Mouse (Mus musculus): ENCODE results near the gene Tas2r135. TPM values are rescaled to one million over a fixed set of nuclear protein-coding genes. Genes with fewer than 3 reads are reported as not detected.

Tas2r135 gene
- not detected in 2 replicates for polyA plus RNA-seq (2015; fragmentation: Nextera tagmentation; extraction: Ambion mirVana)

DNA sequence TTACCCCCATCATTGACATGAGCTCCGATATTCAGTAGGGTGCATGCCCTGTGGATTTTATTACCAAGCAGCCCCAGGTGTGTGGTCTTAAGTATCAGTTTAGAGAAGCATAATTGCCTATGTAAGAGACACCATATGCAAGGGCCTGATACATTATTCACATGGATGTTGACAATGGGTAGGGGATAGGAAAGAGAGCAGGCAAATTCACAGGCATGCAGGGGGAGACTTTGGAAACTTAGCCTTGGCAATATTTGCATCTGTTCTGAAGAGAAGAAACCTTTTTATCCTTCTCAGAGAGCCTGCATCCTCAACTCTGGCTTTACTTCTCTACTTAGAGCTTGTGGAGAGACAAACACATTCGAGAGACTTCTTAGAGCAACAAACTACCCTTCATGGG lies at the start of gene Tas2r135:
Gene Tas2r135 (plus strand): TSS at position 301 of the 400 bp plus-strand sequence.
- H3K9ac ChIP-seq (ENCODE audit: low read length), result no peak within 1 kb of the TSS
- H3K4me1 ChIP-seq (ENCODE audit: control insufficient read depth, insufficient read depth, low read length), result no peaks in the 10 kb centered on the region
- 76% methylated on average over 2 of the region's 2 CpGs for WGBS
- H3K9me3 ChIP-seq (replicated peaks; ENCODE audit: control insufficient read depth, low read length), result no peaks in the 10 kb centered on the region
- H3K4me3 ChIP-seq (replicated peaks; ENCODE audit: low read length), result no peak within 1 kb of the TSS
- no peak within 1 kb of the TSS for H3K4me2 ChIP-seq (ENCODE audit: low read depth, low read length)
- no peaks in the 10 kb centered on the region for H3K27me3 ChIP-seq (ENCODE audit: control insufficient read depth, insufficient read depth, low read length)
- ATAC-seq (ENCODE audit: insufficient read depth, low FRiP score), result no peak
- H3K36me3 ChIP-seq (ENCODE audit: control insufficient read depth, insufficient read depth, low read length), result no peaks in the 10 kb centered on the region
- no peak within 1 kb of the TSS for H3K27ac ChIP-seq (ENCODE audit: low read length)

- peaks cover 62% of the 10 kb centered on the region for H3K4me1 ChIP-seq (ENCODE audit: control insufficient read depth, insufficient read depth, low read length)
- ATAC-seq (ENCODE audit: insufficient read depth, low FRiP score), result no peak
- H3K9ac ChIP-seq (ENCODE audit: low read length), result no peak overlapping the region
- H3K4me2 ChIP-seq (ENCODE audit: low read depth, low read length), result no peak overlapping the region
- H3K27me3 ChIP-seq (ENCODE audit: control insufficient read depth, insufficient read depth, low read length), result no peaks in the 10 kb centered on the region
- 91% methylated on average over 13 of the region's 13 CpGs for WGBS
- H3K36me3 ChIP-seq (ENCODE audit: control insufficient read depth, insufficient read depth, low read length), result peaks cover 45% of the 10 kb centered on the region
- no peak overlapping the region for H3K4me3 ChIP-seq (replicated peaks; ENCODE audit: low read length)
- H3K27ac ChIP-seq (ENCODE audit: low read length), result no peak overlapping the region
- no peaks in the 10 kb centered on the region for H3K9me3 ChIP-seq (replicated peaks; ENCODE audit: control insufficient read depth, low read length)
Measured at GRCm38 (mm10) chr6:42355794-42356600, 49.2 kb upstream of the Tas2r135 start.

GRCm38 (mm10) chr6:42356913-42357312 lies 48.3 kb upstream of the Tas2r135 start:
- H3K27me3 ChIP-seq (ENCODE audit: control insufficient read depth, insufficient read depth, low read length), result no peaks in the 10 kb centered on the region
- H3K4me1 ChIP-seq (ENCODE audit: control insufficient read depth, insufficient read depth, low read length), result peaks cover 53% of the 10 kb centered on the region
- 72% methylated on average over 5 of the region's 5 CpGs for WGBS
- H3K9ac ChIP-seq (ENCODE audit: low read length), result no peak overlapping the region
- ATAC-seq (ENCODE audit: insufficient read depth, low FRiP score), result peak; percentile 75
- H3K36me3 ChIP-seq (ENCODE audit: control insufficient read depth, insufficient read depth, low read length), result peaks cover 48% of the 10 kb centered on the region
- H3K4me3 ChIP-seq (replicated peaks; ENCODE audit: low read length), result no peak overlapping the region
- H3K27ac ChIP-seq (ENCODE audit: low read length), result peak overlapping the region; percentile 28
- H3K9me3 ChIP-seq (replicated peaks; ENCODE audit: control insufficient read depth, low read length), result no peaks in the 10 kb centered on the region
- no peak overlapping the region for H3K4me2 ChIP-seq (ENCODE audit: low read depth, low read length)

DNA sequence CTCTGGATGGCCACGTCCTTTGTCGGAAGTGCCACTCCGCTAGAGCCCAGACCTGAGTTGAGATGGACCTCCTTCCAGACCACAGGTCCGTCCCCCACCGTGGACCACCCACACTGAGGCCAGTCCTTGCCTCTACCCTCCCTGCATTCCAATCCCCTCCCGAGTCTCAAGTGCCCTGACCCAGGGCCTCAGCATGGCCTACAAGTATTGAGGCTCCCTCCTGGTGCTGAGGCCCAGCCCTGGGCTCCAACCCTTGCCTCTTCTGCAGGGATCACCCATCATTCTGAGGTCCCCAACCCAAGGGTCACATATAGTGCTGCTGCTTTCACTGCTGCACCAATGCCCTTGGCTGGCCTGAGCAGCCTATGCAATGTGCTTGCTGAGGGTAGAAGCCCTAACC lies 47.3 kb upstream of the Tas2r135 start:
- no peak overlapping the region for H3K9ac ChIP-seq (ENCODE audit: low read length)
- no peaks in the 10 kb centered on the region for H3K9me3 ChIP-seq (replicated peaks; ENCODE audit: control insufficient read depth, low read length)
- 55% methylated on average over 6 of the region's 6 CpGs for WGBS
- no peak for ATAC-seq (ENCODE audit: insufficient read depth, low FRiP score)
- no peak overlapping the region for H3K4me3 ChIP-seq (replicated peaks; ENCODE audit: low read length)
- peaks cover 43% of the 10 kb centered on the region for H3K4me1 ChIP-seq (ENCODE audit: control insufficient read depth, insufficient read depth, low read length)
- no peak overlapping the region for H3K4me2 ChIP-seq (ENCODE audit: low read depth, low read length)
- H3K27ac ChIP-seq (ENCODE audit: low read length), result no peak overlapping the region
- no peaks in the 10 kb centered on the region for H3K27me3 ChIP-seq (ENCODE audit: control insufficient read depth, insufficient read depth, low read length)
- peaks cover 40% of the 10 kb centered on the region for H3K36me3 ChIP-seq (ENCODE audit: control insufficient read depth, insufficient read depth, low read length)

- Histone ChIP-seq H3K27me3 (ENCODE audit: control insufficient read depth, insufficient read depth, low read length) (no peaks in the 10 kb centered on the region), H3K9ac (ENCODE audit: low read length) (no peak overlapping the region), H3K4me3 (replicated peaks; ENCODE audit: low read length) (no peak overlapping the region), H3K4me2 (ENCODE audit: low read depth, low read length) (no peak overlapping the region), H3K27ac (ENCODE audit: low read length) (peak overlapping the region; percentile 47), H3K9me3 (replicated peaks; ENCODE audit: control insufficient read depth, low read length) (no peaks in the 10 kb centered on the region), H3K36me3 (ENCODE audit: control insufficient read depth, insufficient read depth, low read length) (peaks cover 39% of the 10 kb centered on the region), H3K4me1 (ENCODE audit: control insufficient read depth, insufficient read depth, low read length) (peaks cover 33% of the 10 kb centered on the region)
- WGBS, result 89% methylated on average over 12 of the region's 12 CpGs
- ATAC-seq (ENCODE audit: insufficient read depth, low FRiP score), result no peak
Measured at GRCm38 (mm10) chr6:42358901-42359300, 46.3 kb upstream of the Tas2r135 start.

DNA sequence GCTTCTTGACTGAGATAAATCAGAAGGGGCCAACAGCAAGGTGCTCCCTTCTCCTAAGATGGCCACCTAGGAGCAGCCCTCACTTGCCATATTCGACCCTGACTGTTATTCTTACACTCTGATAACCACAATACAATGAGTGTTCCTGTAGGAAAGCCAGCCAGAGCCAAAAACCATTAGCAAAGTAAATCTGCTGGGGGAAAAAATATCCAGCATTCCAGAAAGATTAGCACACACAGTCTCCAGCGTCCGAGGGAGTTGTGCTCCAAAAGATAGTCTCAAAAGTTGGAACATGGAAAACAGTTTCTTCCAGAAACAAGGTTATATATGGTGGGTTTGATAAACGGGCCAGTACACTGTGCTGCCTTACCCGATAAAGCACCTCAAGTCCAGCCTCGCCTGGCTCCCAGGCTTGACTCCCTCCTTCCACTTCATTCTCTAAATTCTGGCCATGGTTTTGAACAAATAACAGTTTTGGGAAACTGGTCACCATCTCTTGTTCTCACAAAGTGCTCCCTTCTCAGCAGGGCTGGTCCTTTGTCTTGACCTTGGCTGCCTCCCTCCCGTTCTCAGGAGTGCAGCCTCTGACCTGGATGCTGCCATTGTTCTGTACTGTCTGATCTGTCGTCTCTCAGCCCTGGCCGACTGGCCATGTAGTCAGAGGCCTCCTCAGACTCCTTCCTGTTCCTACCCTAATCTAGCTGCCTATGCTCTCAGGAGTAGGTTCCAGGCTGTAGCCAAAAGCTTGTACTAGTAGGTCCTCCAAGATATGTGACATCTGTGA lies 45.7 kb upstream of the Tas2r135 start:
- H3K9me3 ChIP-seq (replicated peaks; ENCODE audit: control insufficient read depth, low read length), result no peaks in the 10 kb centered on the region
- no peaks in the 10 kb centered on the region for H3K27me3 ChIP-seq (ENCODE audit: control insufficient read depth, insufficient read depth, low read length)
- H3K4me2 ChIP-seq (ENCODE audit: low read depth, low read length), result no peak overlapping the region
- H3K27ac ChIP-seq (ENCODE audit: low read length), result peak overlapping the region; percentile 47
- ATAC-seq (ENCODE audit: insufficient read depth, low FRiP score), result no peak
- peaks cover 27% of the 10 kb centered on the region for H3K4me1 ChIP-seq (ENCODE audit: control insufficient read depth, insufficient read depth, low read length)
- 57% methylated on average over 9 of the region's 9 CpGs for WGBS
- peaks cover 39% of the 10 kb centered on the region for H3K36me3 ChIP-seq (ENCODE audit: control insufficient read depth, insufficient read depth, low read length)
- H3K4me3 ChIP-seq (replicated peaks; ENCODE audit: low read length), result no peak overlapping the region
- 0 out of 2 replicates have a peak overlapping the region, but pooled peaks have one; percentile 7 for H3K9ac ChIP-seq (ENCODE audit: low read length)

DNA sequence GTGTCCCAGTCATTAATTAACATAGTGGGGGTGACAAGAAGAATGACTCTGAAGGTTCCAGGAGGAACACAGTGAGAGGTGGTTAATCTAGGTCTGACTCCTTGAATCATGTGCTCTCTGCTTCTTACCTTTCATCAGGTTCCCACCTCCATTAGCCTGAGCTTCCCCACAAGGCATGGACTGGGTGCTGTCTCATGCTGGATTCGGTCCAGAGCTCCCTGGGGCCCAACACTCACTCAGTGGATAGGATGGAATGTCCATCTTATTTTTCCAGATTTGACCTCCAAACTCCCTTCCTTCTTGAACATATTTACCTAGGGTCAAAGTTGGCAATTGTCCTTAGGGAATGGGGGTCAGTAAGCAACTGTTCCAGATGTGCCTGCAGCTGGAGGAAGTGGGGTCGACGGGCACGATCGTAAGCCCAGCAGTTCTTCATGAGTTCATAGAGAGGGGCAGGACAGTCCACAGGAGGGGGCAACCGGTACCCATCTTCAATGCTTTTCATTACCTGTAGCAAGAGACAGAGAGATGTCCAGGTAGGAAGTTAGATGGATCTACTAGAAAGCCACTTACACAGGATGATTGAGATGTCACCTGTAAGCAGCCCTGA lies 44.9 kb upstream of the Tas2r135 start:
- H3K27me3 ChIP-seq (ENCODE audit: control insufficient read depth, insufficient read depth, low read length), result no peaks in the 10 kb centered on the region
- peaks cover 39% of the 10 kb centered on the region for H3K36me3 ChIP-seq (ENCODE audit: control insufficient read depth, insufficient read depth, low read length)
- H3K4me1 ChIP-seq (ENCODE audit: control insufficient read depth, insufficient read depth, low read length), result peaks cover 21% of the 10 kb centered on the region
- ATAC-seq (ENCODE audit: insufficient read depth, low FRiP score), result no peak
- H3K27ac ChIP-seq (ENCODE audit: low read length), result no peak overlapping the region
- 83% methylated on average over 6 of the region's 6 CpGs for WGBS
- H3K4me3 ChIP-seq (replicated peaks; ENCODE audit: low read length), result no peak overlapping the region
- no peak overlapping the region for H3K4me2 ChIP-seq (ENCODE audit: low read depth, low read length)
- no peak overlapping the region for H3K9ac ChIP-seq (ENCODE audit: low read length)
- H3K9me3 ChIP-seq (replicated peaks; ENCODE audit: control insufficient read depth, low read length), result no peaks in the 10 kb centered on the region

DNA sequence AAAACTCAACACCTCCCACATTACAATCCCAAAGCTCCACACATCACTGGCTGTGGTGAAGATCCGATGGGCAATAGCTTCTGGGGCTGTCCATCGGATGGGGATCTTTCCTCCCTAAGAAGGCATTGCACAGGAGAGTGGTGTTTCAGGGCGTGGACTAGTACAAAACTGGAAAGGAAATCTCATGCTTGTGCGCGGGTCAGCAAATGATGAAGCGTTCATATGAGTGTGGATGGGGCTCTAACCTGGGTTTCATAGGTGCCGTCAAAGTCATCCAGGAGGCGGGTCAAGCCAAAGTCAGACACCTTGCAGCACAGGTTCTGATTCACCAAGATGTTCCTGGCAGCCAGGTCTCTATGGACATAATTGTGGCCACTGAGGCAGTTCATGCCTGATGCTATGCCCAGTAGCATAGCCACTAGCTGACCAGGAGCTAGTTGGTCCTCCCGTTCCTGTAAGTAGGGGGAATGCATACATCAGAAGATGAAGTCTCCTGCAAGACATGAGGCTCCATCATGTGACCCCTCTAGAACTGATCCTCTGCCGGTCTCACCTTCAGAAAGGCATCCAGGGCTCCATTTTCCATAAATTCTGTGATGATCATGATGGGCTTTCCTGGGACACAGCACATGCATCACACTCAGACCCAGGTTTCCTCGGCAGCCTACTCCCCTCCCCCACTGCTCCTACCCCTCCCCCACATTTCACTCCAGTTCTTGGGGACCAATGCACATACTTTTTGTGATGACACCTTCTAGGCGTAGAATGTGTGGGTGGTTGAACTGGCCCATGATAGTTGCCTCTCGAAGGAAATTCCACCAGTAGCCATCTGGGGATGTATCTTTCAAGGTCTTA lies 44.0 kb upstream of the Tas2r135 start:
- Histone ChIP-seq H3K36me3 (ENCODE audit: control insufficient read depth, insufficient read depth, low read length) (peaks cover 33% of the 10 kb centered on the region), H3K4me3 (replicated peaks; ENCODE audit: low read length) (no peak overlapping the region), H3K27me3 (ENCODE audit: control insufficient read depth, insufficient read depth, low read length) (no peaks in the 10 kb centered on the region), H3K4me1 (ENCODE audit: control insufficient read depth, insufficient read depth, low read length) (peaks cover 19% of the 10 kb centered on the region), H3K9me3 (replicated peaks; ENCODE audit: control insufficient read depth, low read length) (no peaks in the 10 kb centered on the region), H3K27ac (ENCODE audit: low read length) (no peak overlapping the region), H3K4me2 (ENCODE audit: low read depth, low read length) (no peak overlapping the region), H3K9ac (ENCODE audit: low read length) (no peak overlapping the region)
- WGBS, result 90% methylated on average over 13 of the region's 13 CpGs
- ATAC-seq (ENCODE audit: insufficient read depth, low FRiP score), result no peak
